Mouse (Mus musculus): Measurements from ENCODE around the gene Tbc1d1.

Gene Tbc1d1

DNA sequence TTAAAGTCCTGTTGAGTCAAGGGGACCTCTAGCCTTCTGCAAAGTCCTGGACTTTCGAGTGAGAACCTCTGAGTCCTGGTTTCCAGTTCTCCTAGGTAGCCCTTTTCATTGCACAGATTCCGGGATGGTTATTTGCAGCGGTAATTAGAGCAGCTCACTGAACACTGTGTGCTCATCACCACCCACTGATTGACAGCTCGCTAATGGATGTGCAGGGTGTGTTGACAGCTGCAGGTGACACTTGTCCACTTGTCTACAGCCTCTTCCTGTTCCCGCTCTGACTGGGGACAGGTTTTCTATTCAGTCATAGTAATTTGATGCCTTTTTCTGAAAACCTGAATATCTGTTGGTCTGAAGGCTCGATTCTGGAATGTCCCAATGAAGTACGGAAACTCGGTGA is 50.8 kb downstream of the Tbc1d1 start:
- DNase-seq (ENCODE audit: low spot score): no peak

DNA sequence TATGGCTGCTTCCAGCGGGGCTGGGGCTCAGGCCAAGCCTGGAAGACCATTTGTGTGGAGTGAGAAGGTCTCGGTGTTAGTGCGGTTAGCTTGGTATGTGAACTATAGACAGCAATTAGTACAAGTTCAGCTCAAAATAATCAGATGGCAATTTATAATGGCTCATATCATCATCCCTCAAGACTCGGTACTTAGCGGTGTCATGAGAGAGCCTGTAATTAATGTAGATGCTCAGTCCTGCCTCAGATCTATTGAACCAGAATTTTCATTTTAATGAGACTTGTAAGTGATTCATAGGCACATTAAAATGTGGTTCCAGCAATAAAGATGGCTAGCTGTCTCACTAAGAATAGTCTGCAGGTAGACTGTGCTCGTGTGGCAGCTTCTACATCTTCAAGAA is 51.7 kb downstream of the Tbc1d1 start:
- no peak for DNase-seq (ENCODE audit: low spot score)

DNA sequence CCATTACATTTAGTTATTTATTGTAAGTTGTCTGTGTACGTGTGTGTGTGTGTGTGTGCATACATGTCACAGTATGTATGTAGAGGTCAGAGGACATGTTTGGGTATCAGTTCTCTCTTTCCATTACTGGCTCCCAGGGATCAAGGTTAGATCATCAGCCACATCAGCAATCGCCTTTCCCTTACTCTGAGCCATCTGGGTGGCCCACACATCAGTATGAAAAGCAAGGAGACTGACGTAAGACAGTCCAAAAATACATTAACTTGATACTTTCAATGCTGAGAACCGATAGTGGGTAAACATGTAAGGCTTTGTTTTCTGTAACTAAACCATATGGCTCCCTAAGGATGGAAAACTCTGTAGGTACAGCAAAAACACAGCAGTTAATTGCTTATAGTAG is 54.7 kb downstream of the Tbc1d1 start:
- no peak for DNase-seq (ENCODE audit: low spot score)

DNA sequence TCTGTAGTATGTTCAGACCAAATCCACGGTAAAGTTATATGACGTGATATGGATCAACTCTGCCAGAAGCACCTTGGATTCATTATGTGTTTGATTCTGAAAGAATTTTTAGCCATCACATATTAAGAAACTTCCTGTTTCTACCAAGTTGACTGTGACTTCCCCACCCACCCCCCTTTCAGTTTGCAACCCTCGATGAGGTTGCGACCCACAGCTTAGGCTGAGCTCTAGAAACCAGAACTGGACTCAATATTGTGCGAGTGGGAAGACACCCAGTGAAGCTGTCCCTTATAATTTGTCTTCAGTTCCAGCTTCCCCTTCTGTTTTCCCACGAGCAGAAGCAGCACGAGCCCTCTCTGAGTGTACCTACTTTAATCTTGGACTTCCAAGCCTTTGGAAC is 55.2 kb downstream of the Tbc1d1 start:
- no peak for DNase-seq (ENCODE audit: low spot score)

DNA sequence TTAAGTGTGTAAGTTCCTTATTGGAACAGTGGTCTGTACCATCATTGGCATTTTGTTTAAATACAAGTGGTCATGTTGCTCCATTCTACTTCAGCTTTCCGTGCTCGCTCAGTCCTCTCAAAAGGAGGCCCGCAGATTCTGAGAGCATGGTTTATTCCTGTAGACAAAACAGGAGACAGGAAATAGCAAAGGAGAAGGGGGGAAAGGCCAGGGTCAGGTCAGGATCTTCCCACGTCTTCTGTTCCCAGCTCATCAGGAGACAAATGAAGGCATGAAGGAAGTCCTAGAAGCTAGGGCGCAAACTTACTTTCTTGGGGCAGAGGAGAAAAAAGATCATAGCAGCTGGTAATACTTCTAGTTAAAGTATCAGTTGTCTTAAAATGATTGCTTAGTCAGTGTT is 56.1 kb downstream of the Tbc1d1 start:
- peak; percentile 42 for DNase-seq (ENCODE audit: low spot score)

DNA sequence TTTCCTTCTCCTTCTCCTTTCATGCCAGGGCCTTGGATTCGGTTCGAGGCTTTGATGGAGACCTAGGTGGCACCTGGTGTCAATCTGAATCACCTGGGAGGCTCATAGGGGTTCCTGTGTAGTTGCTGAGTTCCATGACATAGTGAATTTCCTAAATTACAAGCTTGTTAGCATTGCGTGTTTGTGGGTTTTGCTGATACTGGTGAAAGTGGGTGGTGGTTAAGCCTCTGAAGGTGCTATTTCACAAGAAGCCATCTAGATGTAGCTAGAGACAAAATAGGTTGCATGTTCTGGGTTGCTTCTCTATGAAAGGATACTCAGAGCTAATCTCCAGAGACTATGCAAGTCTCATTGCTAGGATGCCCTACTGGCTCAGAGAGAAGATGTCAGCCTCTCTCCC is 56.5 kb downstream of the Tbc1d1 start:
- DNase-seq (ENCODE audit: low spot score): no peak

DNA sequence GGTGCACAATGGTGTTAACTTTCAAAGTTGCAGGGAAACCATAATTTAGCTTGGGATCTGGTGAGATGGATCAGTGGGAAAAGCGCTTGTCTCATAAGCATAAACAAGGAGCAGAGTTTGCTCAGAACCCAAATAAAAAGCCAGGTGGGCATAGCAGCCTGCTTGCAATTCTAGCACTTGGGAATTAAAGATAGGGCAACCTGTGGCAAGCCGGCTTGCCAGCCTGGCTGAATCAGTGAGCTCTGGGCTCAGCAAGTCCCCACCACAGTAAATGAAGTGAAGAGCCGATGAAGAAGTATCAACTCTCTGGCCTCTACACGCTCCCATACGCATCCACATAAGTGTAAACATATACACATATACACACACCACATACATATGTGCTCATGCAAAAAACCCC is 59.7 kb downstream of the Tbc1d1 start:
- DNase-seq (ENCODE audit: low spot score): no peak

DNA sequence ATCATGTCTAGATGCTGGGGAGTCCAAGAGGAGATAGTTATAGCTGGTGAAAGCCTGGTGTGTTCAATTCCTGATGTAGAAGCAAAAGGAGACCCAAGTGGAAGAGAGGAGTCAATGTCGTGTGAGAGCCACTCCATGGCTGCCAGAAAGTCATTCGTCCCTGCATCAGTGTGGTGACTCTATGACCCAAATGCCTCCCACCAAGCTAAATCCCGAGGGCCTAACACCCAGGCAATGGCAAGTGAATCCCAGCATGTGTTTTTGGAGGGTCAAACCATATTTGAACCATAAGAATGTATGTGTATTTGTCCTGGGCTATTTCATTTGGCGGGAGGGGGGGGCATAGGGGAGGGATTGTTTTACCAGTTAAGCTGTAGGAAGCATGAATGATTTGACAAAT is 60.2 kb downstream of the Tbc1d1 start:
- DNase-seq (ENCODE audit: low spot score): no peak

DNA sequence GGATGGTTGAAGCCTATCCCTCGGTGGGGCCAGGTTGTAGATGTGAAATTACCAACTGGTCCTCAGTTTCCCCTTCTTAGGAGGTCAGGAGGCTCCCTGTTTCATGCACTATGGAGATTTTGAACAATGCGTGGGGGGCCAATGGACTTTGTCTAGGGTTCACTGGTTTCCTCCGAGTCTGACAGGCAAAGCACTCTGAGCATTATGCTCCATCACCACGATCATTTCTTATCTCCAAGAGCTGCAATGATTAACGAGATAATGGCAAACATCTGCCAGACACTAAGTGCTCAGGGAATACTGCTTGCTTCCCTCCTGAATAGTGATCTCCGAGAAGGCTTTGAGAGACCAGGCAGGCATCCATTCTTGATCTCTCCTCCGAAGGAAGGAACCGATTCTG is 61.2 kb downstream of the Tbc1d1 start:
- no peak for DNase-seq (ENCODE audit: low spot score)

DNA sequence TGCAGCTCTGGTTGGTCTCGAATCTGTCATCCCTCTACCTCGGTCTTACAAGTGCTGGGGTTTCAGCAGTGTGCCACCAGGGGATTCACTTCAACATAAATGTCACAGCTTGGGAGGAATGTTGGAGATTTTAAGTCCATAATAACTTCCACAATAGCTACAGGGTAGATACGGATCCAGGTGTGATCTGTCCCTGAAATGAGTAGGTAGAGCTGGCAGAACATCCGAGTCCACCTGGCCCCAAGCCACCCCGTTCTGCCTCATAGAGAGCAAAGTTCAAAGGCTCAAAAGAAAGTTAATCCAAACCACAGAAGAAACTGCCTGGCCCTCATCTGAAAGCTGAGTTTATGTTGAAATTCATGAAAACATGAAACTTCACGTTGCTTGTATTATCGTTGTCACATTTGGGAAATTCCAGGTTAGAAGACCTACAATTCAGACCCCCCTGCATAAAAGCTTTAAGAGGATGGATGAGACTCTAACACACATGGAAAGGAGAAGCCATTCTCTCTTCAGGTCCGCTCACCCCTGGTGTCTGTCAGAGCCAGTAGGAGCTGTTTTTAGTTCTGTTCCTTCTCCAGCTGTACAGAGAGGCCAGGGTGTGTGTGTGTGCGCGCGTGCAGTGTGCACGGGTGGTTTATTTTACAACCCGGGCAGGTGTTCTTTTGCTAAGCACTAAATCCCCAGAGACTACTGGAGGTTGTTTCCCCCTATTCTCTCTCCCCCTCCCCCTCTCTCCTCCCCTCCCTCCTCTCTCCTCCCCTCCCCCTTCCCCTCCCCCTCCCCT is 61.9 kb downstream of the Tbc1d1 start:
- DNase-seq (ENCODE audit: low spot score): no peak

DNA sequence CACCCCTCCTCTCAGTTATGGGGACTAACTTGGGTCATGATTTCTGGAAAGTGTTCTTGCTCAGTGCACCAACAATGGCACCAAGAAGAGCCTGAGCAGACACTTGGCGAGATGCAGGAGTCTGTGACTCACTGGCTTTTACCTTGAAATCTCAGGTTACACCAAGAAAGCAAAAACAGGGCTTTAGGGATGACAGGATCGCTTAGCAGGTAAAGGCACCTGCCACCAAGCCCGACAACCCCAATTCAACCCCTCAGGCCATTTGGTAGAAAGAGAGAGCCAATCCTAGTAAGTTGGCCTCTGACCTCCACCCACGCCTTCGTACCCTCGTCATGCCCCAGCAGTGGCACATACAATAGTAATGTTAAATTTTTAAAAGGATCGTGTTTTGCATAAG is 62.5 kb downstream of the Tbc1d1 start:
- no peak for DNase-seq (ENCODE audit: low spot score)

DNA sequence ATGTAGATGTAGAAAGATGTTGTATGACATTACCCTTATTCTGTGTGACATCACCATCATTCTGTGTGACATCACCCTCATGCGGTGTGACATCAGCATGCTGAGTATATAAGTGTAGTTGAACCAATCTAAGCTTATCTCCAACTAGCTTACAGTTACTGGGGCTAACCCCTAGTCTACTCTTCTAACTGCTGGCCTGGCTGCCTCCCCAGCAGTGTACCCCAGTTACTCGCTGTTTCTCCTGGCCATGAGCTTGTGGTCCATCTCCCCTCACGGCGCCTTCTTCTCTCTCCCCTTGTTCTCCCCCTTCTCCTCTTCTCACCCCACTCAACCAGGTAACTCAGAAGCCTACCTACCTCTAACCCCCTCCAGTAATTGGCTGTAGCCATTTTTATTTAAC is 64.7 kb downstream of the Tbc1d1 start:
- DNase-seq (ENCODE audit: low spot score): no peak

DNA sequence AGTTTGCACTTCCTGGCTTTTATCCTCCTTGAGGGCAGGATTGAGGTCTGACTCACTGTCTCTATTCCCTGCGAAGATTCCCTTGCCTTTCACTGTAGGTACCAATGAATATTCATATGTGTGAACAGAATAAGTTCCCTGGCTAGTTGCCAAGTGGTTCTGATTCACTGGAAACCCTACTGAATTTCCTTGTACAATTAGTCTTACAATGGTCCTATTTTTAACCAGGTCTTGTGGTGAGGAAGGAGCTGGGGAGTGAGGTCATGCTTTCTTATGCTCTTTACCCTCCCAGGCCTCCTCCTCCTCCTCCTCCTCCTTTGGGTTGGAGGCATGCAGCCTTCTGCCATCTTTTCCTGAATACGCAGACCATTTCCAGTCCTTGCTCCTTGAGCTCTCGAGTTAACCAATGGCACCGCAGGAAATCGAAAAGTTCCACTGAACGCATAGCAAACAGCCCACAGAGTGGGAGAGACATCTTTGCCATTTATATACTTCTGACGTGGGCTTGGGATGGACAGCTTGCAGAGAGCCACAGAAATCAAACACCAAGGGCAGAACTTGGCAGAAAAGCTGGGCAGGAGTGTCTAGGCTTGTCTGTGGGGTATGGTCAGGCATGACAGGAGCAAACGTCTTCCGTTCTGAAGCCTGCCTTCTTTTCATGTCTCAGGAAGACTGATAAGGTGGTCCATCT is 68.8 kb downstream of the Tbc1d1 start:
- DNase-seq (ENCODE audit: low spot score): no peak

DNA sequence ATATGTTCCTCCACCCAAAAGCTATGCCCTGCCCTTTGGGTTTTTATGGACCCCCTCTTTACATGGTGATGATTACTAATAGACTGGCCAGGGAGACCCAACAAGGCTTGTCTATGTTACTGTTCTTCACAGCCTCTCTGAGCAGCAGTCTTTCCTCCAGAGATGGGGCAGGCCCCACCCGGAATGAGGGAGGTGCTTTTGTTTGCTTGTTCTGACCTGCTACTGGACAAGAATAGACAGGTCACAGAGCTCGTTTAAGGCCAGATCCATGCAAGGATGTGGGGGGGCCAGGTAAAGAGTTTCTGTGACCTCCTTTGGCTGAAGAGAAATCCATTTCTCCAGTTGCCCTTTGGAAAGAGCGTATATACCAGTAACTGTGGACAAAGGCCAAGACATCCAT is 72.1 kb downstream of the Tbc1d1 start:
- no peak for DNase-seq (ENCODE audit: low spot score)

DNA sequence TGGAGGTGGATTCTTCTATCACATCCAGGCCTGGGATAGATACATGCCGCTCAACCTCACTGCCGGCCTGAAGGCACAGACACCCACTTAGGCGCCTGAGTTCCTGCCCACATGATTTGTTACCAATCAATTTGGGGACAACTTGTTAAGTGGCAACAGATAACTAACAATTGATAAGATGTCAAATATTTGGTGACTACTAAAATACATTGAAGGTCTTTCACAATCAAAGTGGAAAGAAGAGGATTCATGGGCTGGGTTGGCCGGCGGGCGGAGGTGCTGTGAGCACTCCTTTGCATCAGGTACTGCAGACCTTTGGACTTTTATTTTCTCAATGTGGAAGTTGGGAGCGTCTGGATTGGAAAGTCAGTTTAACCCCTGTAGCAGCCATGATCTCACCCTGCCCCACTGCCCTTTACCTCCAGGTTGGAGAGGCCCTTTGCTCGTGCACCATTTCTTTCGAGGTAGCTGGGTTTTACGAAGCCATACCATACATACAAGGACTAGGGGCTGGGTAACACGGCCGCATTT is 73.3 kb downstream of the Tbc1d1 start:
- DNase-seq (ENCODE audit: low spot score): no peak

DNA sequence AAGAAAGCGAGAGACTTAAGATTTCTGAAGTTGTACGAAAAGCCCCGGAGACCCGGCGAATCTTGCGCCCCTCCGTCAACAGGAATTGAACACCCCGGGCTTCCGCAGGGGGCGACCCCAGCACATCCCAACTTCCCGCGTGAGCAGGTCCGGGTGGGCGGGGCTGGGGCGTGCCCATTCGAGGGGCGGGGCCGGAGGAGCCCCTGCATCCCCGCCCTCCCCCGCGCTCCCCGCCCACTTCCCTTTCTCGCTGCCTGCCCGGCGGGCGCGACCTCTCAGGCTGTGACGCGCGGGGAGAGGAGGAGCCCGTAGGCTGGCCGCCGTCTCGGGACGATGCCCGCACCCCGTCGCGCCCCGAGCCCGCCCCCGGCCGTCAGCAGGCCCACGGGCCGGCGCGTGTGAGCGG is 74.0 kb downstream of the Tbc1d1 start:
- peak; percentile 96 for DNase-seq (ENCODE audit: low spot score)

DNA sequence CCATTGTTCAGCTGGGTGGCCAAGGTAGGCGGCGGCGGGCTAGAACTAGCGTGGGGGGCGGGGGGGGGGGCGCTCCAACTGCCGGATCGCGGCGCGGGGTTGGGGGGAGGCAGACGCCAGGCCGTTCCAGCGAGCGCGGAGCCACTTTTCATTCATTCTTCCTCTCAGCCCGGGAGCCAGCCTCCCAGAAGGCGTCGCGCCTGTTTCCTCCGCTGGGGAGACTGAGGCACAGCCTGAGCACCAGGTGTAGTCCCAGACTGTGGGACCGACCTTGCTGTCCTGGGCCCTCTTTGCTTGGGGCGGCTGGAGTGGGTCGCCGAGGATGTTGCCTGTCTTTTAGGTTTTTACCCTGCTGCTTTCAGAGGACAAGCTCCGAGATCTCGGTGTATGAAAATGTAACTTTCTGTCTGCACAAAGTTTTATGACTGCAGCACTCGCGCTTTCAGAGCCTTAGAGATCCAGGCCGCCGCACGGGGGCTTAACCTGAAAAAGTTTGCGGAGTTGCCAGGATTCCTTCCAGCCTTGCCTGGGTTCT is 74.5 kb downstream of the Tbc1d1 start:
- DNase-seq (ENCODE audit: low spot score): peak; percentile 64

DNA sequence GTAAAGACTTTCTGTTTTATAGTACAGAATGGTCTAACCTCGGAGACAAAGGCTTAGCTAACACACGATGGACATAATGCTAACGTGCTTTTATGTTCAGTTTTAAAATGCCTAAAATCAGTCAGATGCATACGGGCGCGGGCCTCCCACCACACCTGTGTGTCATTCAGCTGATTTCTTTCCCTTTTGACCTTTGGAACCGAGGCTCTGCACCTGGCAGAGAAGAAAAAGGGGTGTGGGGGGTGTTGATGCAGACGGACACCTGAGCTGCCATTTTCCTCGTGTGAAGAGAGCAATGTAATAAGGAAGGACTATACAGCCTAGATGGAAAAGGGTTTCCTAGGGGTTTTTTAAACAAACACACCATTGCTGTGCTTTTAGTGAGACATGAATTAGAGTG is 76.8 kb downstream of the Tbc1d1 start:
- no peak for DNase-seq (ENCODE audit: low spot score)

DNA sequence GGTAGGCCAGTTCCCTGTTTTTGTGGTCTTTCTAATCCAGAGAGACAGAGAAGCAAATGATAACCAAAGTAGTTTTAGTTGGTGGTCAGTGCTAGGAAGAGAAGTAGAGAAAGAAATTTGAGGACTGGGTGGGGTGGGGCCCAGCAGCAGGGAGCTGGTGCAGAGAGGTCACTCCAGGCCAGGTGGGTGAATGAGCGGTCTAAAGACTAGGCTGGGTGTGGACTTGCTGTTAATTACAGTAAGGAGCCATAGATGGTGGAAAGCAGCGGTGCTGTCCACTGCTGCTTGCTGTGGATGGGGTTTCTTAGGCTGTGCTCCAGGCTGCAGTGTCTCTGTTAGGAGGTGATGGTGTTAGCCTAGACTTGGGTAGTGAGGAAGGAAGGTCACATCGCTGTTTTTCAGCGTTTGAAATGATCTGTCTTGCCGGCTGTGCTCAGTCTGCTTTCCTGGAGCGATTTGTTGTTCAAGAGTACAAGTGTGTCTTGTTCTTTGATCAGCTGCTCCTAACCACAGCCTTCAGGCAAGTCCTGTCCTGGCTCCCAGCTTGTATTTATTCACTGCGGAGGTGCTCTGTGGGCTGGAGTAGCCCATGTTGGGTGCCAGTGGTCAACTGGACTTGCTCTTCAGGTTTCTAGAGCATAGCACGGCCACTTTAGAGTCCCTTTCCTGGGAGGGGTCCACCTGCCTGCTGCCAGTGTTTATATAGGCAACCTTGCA is 78.3 kb downstream of the Tbc1d1 start:
- no peak for DNase-seq (ENCODE audit: low spot score)

DNA sequence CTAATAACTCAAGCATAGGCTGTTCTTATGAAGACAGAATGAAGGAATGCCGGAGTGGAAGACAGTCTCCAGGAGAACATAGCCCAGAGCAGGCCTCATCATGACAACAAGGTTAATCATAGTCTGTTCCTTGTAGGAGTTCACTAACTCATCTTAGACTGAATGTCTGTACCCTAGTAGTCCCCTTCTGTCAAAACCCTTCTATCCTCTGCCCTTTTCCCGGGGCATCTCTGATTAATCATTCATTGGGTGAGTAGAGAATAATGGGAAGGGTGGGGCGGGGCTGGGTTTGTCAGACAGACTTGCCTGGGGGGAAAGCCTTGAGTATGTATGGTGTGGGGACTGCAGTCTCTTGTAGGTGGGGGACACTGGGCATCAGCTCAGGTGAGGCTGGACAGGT is 79.1 kb downstream of the Tbc1d1 start:
- DNase-seq (ENCODE audit: low spot score): no peak

DNA sequence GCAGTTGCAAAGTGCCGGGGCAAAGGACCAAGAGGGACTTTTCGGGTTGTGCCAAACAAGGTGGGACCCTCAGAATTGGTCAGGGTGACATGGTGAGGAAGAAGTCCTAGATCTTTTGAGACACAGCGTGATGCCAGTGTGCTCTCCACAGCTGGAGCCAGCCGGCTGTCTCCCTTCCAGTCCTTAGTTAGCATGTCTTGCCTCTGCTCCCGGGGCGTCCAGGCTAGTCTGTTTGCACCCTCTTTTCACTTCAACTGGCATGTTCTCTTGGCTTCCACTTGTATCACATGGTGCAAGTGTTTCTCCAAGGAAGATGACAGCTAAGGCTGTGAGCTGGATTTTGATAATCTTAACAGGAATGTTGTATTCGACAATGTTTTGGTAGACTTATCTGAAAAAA is 80.5 kb downstream of the Tbc1d1 start:
- no peak for DNase-seq (ENCODE audit: low spot score)

DNA sequence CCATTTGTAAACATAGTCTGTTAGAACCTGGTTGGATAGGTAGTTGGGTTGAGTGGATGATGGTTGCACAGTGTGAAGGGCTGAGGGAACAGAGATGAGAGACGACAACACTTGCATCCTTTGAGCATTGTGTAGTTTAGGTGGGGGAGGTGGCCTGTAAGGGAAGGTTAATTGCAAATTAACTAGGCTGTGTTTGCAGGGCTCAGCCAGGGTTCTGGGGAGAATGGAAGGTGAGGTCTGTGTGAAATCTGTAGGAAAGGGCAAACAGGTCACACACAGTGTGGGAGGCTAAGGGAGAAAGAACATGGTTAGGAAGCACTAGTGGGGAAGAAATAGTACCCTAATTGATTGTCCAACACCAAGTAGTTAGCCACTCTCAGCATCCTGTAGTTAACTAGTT is 81.2 kb downstream of the Tbc1d1 start:
- no peak for DNase-seq (ENCODE audit: low spot score)

DNA sequence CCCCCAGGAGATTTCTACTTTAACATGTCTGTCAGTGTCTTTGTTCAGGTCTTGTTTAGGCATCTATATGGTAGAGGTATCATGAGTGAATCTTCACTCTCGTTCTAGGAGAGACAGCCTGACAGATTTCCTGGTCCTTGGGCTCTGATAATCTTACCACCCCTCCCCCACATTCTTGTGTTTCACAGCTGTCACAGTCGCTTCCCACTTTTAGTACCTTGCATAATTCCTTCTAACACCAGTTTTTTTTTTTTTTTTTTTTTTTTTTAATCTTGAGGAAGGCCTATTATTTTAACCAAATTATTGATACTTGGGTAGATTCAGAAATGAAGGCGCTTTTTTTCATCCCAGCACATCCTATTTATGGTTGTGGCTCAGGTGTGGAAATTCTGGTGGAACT is 81.6 kb downstream of the Tbc1d1 start:
- DNase-seq (ENCODE audit: low spot score): no peak
